Mouse (Mus musculus): ENCODE measurements around the gene Tub.

Gene Tub

GRCm38 (mm10) chr7:108950312-108950761, at the start of gene Tub:
TSS of gene Tub (plus strand) at chr7:108950338.
- peak; percentile 70 to 83 for DNase-seq (ENCODE audit: low spot score in 2 of 2)

GRCm38 (mm10) chr7:108903969-108904368, 46.2 kb upstream of the Tub start:
- no peak for DNase-seq (ENCODE audit: low spot score in 2 of 2)

- DNase-seq (ENCODE audit: low spot score in 2 of 2): no peak
Measured at GRCm38 (mm10) chr7:108927043-108927442, 23.1 kb upstream of the Tub start.

- DNase-seq (ENCODE audit: low spot score in 2 of 2): peak in 1 of 2 experiments; percentile 39
Measured at GRCm38 (mm10) chr7:108928280-108929188, 21.6 kb upstream of the Tub start.

- no peak for DNase-seq (ENCODE audit: low spot score in 2 of 2)
Measured at GRCm38 (mm10) chr7:108929726-108930393, 20.3 kb upstream of the Tub start, which contains the start of gene Nlrp10. TSS of gene Nlrp10 (minus strand) at chr7:108930178.

GRCm38 (mm10) chr7:108933794-108934731, 16.1 kb upstream of the Tub start, which contains the start of gene Eif3f:
TSS of gene Eif3f (plus strand) at chr7:108934417.
- peak; percentile 96 to 99 for DNase-seq (ENCODE audit: low spot score in 2 of 2)

GRCm38 (mm10) chr7:108934836-108935235, 15.3 kb upstream of the Tub start:
- DNase-seq (ENCODE audit: low spot score in 2 of 2): no peak

GRCm38 (mm10) chr7:108935411-108935810, 14.7 kb upstream of the Tub start:
- DNase-seq (ENCODE audit: low spot score in 2 of 2): no peak

- DNase-seq (ENCODE audit: low spot score in 2 of 2): no peak
Measured at GRCm38 (mm10) chr7:108936591-108936990, 13.5 kb upstream of the Tub start.

GRCm38 (mm10) chr7:108941466-108941865, 8.7 kb upstream of the Tub start:
- DNase-seq (ENCODE audit: low spot score in 2 of 2): no peak

GRCm38 (mm10) chr7:108944002-108944401, 6.1 kb upstream of the Tub start:
- peak in 1 of 2 experiments; percentile 59 for DNase-seq (ENCODE audit: low spot score in 2 of 2)

- no peak for DNase-seq (ENCODE audit: low spot score in 2 of 2)
Measured at GRCm38 (mm10) chr7:108948611-108949010, 1.5 kb upstream of the Tub start.

GRCm38 (mm10) chr7:108949301-108949700, 837 bp upstream of the Tub start:
- no peak for DNase-seq (ENCODE audit: low spot score in 2 of 2)

- DNase-seq (ENCODE audit: low spot score in 2 of 2): peak in 1 of 2 experiments; percentile 76
Measured at GRCm38 (mm10) chr7:108950762-108951331, 709 bp downstream of the Tub start.

- DNase-seq (ENCODE audit: low spot score in 2 of 2): no peak
Measured at GRCm38 (mm10) chr7:108952801-108953200, 2.7 kb downstream of the Tub start.

GRCm38 (mm10) chr7:108954185-108954584, 4.0 kb downstream of the Tub start:
- DNase-seq (ENCODE audit: low spot score in 2 of 2): peak in 1 of 2 experiments; percentile 42

- DNase-seq (ENCODE audit: low spot score in 2 of 2): no peak
Measured at GRCm38 (mm10) chr7:108957734-108958133, 7.6 kb downstream of the Tub start.

GRCm38 (mm10) chr7:108965968-108966367, 15.8 kb downstream of the Tub start:
- DNase-seq (ENCODE audit: low spot score in 2 of 2): no peak

- peak in 1 of 2 experiments; percentile 73 for DNase-seq (ENCODE audit: low spot score in 2 of 2)
Measured at GRCm38 (mm10) chr7:108966742-108967362, 16.7 kb downstream of the Tub start.

- no peak for DNase-seq (ENCODE audit: low spot score in 2 of 2)
Measured at GRCm38 (mm10) chr7:108968201-108968600, 18.1 kb downstream of the Tub start.

- DNase-seq (ENCODE audit: low spot score in 2 of 2): no peak
Measured at GRCm38 (mm10) chr7:108972273-108972672, 22.1 kb downstream of the Tub start.

Measured in left cerebral cortex, adult 9 months (tissue).